Mouse (Mus musculus) heart, postnatal 36 days (tissue): ENCODE data around the gene March8. TPM values are rescaled to one million over a fixed set of nuclear protein-coding genes. Genes with fewer than 3 reads are reported as not detected.
"Not testable (repeated sequence)": the region's sequence is repeated elsewhere in the genome, so short reads cannot be mapped to it uniquely, and the experiment has no call there.

Experiments
- DNase-seq, 2 experiments: peaks; one replicate each; pipeline ENCODE4 v3.0.0; 2021 to 2022
- intact Hi-C: fragments of 180-260 bp; cut with DNase I; formaldehyde crosslinking; loops from one replicate; pipeline ENCODE4 v1.15.1; 2025
- total RNA-seq, 2 experiments: library from RNA; stranded (reverse); gene quantifications; 2 replicates each; pipeline ENCODE4 v1.2.3; 2021

The March8 gene
- total RNA-seq: 10 to 100 TPM; 45.4 to 50.6 TPM

DNA sequence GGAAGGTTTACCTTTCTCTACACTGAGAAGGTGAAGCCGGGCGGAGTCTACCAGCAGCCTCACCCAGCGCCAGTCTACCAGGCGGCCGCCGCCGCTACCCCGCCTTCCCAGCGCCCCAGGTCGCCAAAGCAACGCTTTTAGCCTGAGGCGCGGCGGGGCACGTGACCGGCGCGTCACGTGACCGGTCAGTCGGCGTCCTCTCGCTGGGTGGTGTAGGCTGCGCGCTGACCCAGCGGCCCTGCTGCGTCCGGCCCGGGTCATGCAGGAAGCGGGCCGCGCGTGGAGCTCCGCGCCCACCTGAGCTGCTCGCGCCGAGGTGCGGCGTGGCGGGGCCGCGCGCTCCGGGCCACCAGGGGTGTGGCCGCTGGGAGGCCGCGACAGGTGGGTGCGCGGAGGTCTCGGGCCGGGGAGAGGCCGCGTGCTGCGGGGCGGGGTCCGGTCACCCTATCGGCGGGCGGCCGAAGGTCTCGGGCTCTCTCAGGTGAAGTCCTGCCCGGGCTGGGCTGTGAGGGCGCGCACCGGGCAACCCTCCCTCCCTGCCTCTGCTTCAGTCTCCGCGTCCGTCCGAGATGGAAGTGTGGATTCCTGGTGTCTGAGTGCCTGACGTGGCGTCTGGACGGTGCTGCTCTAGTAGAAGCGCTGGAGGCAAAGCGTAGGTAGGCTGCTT, at the start of gene March8:
Gene March8, plus strand, starts transcription at position 190 of the 667 bp plus-strand sequence.
- peak; percentile 89 to 90 for DNase-seq
- intact Hi-C loops: no loop called here

DNA sequence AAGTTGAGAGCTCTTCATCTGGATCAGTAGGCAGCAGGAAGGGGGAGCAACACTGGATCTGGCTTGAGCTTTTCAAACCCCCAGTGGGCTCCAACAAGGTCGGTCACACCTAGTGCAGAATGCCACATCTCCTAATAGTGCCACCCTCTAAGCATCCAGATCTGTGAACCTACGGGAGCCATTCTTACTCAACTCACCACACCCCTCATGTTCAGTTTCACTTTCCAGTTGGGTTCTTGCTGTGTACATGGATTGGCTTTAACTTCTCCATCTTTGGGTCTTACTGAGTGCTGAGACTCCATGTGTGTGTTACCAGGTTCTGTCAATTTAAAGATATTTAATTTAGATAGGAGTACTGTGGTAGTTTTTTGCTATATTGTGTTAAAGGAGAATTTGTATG, 26.4 kb upstream of the March8 start:
- no peak for DNase-seq
- intact Hi-C loops: no loop called here

DNA sequence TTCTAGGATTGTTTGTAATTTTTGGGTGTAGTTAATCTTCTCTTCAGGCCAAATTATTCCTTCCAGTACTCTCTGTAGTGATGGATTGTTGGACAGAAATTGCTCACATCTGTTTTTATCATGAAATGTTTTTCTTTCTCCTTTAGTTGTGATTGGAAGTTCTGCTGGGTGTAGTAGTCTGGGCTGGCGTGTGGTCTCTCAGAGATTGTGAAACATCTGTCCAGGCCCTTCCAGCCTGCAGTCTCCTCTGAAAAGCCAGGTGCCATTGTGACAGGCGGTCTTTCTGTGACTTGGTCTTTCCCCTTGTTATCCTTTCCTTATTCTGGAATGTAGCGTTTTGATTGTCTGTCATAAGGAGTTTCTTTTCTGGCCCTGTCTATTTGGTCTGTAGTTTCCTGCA, 18.6 kb upstream of the March8 start:
- intact Hi-C loops: no loop called here

DNA sequence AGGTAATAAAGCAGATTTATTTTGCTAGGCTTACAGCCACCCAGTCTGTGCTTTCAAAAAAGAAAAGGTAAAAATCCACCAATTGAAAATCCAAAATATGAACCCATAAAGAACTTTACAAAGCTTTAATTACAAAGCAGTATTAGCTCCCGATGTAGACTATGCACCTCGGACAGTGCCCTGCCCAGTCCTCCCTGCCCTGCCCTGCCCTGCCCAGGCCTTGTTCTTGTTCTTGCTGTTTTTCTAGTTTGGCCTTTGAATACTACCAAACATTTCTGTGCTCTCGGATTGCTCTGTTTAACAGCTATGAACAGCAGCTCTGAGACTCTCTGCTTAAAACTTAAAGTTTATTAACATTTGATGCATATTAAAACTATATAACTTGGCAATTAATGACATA, 11.2 kb upstream of the March8 start:
- intact Hi-C loops: no loop called here
- DNase-seq: no peak

More for the DNA sequence above, 18.6 kb upstream of the March8 start:
- no peak for DNase-seq

DNA sequence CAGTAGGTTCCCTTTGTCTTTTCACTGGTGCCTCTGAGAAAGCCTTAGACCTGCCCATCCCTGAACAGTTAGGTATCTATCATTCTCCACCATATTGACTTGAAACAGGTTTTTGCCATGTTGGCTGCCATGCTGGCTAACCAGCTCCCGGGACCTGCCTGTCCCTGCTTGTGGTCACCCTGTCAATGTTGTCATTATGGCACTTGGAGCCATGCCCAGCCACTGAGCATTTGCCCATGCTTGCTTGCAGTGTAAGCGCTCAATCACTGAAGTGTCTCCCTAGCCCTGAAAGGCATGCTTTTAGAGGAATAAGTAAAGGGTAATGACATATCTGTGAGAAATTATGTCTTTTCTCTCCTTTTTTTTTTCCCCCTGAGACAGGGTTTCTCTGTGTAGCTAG, 6.4 kb upstream of the March8 start:
- DNase-seq: no peak
- intact Hi-C loops: no loop called here

DNA sequence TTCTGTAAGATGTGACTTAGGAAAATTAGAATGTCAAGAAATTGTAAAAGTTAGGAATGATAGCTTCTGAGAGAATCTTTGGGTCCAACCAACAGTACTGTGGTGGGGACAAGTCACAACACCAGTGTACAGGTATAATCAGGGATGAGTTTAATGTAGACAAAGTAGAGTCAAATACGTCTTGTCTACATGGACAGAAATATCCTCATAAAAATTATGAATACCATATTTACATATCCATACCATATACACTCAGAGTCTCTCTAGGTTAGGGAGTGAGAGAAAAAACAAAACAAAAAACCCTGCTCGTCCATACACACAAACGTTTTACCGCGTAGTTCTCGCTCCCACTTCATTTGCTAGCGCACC, 374 bp upstream of the March8 start:
- no peak for DNase-seq
- intact Hi-C loops: no loop called here

DNA sequence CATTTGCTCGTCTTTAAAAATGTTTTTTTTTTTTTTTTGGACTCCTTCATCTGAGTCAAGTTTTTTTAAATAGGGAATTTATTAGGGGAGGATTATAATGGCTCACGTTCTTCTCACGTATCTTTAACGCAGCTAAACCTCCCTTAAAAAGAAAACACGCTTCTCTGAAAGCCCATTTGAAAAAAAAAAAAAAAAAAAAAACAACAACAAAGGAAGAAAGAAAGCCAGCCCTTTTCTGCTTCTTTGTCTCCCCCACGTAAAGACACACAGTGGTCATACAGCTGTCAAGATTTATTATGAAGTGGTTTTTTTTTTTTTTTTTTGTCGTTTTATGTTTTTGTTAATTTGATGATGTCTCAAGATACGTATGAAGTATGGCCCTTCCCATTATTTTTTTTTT, 696 bp downstream of the March8 start:
- intact Hi-C loops: no loop called here
- DNase-seq: no peak

DNA sequence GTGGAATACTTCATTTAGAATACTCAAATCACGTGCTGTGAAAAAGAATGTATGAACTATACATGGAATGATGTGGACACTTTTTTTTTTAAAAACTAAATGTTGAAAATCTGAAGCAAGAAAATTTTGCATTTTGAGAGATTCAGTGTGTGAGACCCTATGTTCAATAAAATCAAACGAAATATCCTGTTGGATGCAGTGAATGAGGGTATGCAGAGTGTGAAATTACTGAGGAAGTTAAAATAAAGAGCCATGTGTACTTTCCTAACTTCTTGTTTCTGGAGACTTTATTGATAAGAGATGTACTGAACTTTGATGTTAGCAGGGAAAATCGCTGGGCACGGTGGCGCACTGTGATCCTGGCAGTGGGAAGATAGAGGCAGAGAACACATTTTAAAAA, 1.3 kb downstream of the March8 start:
- intact Hi-C loops: no loop called here
- no peak for DNase-seq

DNA sequence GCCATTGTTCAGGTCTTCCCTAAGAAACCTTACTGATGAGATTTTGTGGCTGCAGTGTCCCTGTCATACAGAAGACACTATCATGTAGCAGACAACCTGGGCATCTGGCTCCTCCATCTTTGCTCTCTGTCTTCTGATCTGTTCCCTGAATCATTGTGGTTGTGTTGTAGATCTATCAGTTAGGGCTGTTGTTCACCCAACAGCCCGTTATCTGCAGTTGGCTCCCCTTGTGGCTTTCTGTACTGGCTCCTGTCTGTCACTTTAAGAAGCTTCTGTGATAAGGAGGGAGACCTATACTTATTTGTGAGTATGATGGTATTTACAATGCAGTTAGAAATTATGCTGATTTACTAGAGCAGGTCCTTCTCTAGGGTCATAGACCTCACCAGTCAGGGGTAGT, 2.7 kb downstream of the March8 start:
- DNase-seq: no peak
- intact Hi-C loops: no loop called here

DNA sequence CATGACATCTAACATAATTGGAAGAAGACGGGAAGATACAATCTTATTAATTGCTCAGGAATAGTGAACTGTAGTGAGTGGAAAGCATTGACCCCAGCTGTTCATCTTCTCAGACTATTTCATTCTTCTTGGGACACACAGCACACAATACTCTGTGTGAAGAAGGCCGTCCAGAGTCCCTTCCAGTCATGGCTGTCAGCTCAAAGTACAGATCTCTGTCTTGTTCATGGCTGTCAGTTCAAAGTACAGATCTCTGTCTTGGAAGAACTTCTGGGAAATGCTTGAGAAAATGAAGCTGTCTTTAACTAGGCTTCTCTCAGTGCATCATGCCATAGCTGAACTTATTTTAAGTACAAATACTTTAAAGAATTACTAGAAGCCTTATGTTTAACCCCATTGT, 10.1 kb downstream of the March8 start:
- DNase-seq: no peak
- intact Hi-C loops: no loop called here

DNA sequence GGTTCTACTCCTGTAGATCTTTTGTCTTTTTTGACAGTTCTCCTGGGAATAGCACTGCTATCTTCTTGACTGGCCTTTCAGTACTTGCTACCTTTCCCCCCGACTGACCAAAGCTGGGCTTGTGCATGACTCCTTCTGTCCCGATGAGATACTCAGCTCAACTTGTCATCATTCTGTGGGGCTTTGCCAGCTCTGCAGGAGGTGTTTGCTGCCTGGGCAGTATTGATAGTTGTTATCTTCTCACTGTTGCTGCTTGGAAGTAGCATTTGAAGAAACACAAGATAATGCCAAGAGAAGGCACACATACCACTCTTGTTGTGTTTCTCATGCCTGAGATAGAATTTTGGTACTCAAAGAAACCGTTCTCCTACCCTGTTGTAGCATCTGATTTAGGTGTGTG, 12.2 kb downstream of the March8 start:
- DNase-seq: no peak
- intact Hi-C loops: no loop called here

DNA sequence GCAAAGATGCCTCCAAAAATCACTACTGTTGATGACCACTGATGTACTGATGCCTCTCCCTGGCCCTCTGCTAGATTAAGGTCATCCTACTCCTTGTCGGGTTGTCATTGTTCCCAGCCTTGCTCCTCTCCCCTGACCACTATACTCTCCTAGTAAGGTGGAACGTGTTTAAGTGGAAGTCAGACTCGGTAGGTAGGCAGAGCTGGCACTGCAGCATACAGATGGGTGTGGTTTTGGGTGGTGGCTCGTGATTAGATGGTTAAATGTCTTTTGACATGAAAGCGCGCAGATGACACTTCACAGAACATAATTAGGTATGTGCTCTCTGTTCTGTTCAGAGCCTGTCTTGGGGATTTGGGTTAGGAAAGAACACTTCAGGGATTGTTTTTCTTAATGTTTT, 12.8 kb downstream of the March8 start:
- DNase-seq: no peak
- intact Hi-C loops: no loop called here

DNA sequence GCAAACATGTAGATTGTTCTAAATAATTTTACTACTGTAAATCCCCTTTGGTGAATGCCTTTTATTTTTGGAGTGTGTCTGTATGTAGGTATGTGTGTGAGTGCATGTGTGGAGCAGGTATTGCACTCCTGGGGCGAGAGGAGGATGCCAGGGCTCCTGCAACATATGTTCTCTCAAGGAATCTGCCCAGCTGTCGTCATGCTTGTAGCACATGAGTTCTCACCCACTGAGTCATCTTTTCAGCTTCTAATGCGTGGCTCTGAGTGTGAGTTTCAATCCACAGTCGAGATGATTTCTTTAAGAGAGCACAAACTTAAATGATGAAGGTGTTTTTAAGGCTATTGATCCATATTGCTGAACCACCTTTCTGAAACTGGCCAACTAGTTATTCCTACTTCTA, 13.7 kb downstream of the March8 start:
- intact Hi-C loops: no loop called here
- no peak for DNase-seq

DNA sequence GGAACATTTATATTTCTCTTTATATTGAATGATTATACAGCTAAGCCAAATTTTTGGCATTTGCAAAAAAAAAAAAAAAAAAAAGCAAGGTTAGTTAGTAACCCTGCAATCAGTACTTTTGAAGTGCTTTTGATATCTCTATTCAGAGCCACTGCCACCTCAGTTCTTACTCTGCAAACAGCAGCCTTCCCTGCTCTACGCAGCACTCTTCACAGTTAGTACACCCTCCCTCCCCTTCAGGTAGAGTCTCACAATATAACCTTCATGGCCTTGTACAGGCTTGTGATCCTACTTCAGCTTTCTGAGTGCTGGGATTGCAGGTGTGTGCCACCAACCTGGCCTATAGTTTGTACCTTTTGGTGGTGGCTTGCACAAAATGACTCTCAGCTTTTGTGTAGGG, 15.6 kb downstream of the March8 start:
- intact Hi-C loops: no loop called here
- DNase-seq: no peak

DNA sequence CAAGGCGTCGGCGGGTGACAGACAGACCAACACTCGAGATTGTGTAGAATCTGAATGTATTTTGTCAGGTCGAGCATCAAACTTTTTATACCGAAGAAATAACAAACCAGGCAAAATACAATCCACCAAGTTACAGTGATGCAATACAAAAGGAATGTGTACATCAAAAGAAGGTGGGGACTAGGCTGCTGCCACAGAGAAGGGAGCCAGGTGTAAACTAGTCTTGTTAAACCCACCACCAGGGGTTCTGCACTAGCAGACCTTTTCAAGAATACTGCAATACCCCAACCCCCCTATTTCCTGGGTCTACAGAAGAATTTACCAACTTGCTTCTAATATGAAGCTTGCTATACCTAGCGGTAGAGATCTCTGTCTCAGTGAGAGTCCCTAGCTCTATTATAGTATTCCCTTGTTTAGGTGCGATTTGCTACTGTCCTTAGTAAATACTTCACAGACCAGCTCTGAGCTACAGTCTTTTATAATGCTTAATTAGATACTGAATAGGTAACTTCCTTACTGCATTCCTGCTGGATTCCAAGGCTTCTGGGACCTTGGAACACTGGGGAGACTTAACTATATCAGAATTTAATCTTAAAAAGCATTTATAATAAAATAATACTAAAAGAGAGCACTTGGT, 18.6 kb downstream of the March8 start:
- DNase-seq, intact Hi-C loops: not testable (repeated sequence)

DNA sequence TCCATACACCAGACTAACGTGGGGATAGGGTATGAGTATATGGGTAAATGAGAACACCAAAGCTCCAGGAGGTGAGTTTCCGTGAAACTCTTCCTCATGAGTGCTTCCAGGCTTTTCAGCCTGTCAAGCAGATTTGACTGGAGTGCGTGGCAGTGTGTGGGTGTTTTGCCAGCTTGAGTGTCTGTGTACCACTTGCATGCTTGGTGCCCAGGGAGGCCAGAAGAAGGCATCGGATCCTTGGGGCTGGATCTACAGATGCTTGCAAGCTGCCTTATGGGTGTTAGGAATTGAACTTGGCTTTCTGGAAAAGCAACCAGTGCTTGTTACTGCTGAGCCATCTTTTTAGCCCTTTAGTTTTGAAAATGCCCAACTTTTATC, 19.1 kb downstream of the March8 start:
- intact Hi-C loops: no loop called here
- DNase-seq: no peak

DNA sequence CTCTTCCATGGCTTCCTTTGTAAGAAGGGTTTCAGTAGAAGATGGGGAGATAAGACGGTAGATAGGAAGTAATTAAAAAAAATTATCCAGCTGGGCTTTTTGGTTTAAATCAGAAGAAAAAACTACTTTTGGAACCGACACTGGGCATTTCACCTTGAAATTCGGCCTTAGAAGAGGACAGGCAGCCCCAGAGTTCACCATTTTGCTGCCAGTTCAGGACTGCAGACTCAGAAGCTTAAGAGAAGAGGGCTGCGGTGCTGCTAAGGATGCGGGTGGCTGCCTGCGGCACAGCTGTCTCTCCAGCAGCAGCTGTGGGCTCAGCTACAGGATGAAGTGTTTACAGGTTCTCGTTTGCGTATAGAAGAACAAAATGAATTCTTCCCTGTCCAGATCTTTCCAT, 20.2 kb downstream of the March8 start:
- intact Hi-C loops: no loop called here

DNA sequence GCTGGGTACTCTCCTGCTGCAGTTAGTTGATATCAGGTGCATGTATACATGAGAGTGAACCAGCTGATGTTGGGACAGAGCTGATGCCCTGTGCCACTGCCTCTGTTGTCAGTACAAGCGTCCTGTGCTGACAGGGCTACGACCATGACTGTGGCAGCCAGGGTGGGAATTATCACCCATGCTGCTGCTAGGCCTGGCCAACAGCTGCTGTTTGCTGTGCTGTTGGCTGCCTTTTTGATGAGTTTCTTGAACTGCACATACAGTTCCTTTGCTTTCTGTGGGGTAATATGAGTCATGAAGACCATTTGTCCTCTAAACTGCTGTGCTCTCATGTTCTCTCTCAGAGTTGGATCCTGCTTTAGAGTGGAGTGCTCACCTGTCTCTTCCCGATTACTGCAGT, 21.4 kb downstream of the March8 start:
- intact Hi-C loops: no loop called here
- no peak for DNase-seq

More for the DNA sequence above, 20.2 kb downstream of the March8 start:
- DNase-seq: no peak

DNA sequence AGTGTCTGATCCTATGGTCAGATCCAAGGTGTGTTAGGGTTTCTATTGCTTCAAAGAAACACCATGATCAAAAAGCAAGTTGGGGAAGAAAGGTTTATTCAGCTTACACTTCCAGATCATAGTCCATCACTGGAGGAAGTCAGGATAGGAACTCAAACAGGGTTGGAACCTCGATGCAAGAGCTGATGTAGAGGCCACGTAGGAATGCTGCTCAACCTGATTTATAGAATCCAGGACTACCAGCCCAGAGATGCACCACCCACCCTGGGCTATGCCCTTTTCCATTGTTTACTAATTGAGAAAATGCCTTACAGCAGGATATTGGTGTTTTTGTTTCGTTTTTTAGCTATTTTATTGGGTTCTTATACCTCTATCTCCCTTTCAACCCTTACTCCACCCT, 23.6 kb downstream of the March8 start:
- DNase-seq: no peak
- intact Hi-C loops: no loop called here

DNA sequence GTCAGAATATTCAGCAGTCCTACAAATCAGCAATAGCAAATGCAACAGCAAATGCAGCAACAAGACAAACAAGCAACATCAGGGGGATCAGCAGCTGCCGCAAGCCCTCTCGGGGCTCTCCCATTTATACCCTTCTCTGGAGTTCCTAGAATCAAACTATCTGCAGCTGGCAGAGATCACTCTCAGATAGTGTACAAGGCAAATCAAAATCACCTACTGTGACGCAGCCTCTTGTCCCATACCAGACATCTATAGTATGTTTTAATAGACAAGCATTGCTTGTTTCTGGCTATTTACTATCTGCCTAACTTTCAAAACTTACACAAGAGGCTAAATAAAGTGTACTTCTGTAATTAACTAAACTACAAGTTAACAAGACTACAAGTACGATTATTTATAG, 24.2 kb downstream of the March8 start:
- intact Hi-C loops: no loop called here
- DNase-seq: no peak

DNA sequence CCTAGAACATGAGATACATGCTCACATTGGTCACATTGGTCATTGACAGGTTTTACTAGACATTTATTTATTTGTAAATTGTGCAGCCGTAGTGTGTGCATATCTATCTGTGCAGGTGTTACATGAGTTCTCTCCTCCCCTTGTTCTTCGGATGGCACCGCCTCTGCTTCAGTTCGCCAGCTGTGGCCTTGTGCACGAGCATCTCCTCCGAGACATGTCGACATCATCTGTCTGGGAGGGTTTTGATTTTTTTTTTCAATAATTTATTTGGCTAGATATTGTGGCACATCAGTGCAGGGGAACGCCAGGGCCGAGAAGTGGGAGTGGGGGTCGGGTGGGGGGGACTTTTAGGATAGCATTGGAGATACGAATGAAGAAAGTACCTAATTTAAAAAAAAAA, 30.1 kb downstream of the March8 start:
- no peak for DNase-seq
- intact Hi-C loops: no loop called here

DNA sequence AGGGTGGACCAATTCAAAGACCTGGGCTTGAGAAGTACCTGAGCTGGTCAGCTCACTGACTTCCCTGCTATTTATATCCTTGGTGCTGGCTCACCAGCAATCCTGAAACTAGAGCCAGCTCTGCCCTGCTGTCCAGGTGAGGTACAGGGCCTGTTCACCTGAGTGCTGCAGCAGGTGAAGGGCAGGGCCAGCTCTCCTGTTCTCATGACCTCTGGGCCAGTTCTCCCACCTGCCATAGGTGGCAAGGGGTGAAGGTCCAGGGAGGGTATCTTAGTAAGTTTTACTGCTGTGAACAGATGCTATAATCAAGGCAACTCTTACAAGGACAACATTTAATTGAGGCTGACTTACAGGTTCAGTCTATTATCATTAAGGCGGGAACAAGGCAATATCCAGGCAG, 32.0 kb downstream of the March8 start:
- intact Hi-C loops: no loop called here
- no peak for DNase-seq
